Mouse (Mus musculus) heart, postnatal 14 days (tissue): ENCODE measurements around the gene Aoc2. TPM values are rescaled to one million over a fixed set of nuclear protein-coding genes. Genes with fewer than 3 reads are reported as not detected.
"Not testable (repeated sequence)": the region's sequence is repeated elsewhere in the genome, so short reads cannot be mapped to it uniquely, and the experiment has no call there.

Experiments
- DNase-seq, 2 experiments: peaks; one replicate each; pipeline ENCODE4 v3.0.0; 2021 to 2022
- intact Hi-C: fragments of 180-260 bp; cut with DNase I; formaldehyde crosslinking; loops from one replicate; pipeline ENCODE4 v1.15.1; 2025
- microRNA-seq, 2 experiments: library from miRNA; unstranded; fragments of <30 nt; microRNA quantifications; one replicate each; pipeline ENCODE4 v1.2.0; 2021 to 2022
- total RNA-seq, 2 experiments: library from RNA; stranded (reverse); gene quantifications; 2 replicates each; pipeline ENCODE4 v1.2.3; 2021

Gene Aoc2
- total RNA-seq, 2 experiments from 2014 or later = 3.1 to 3.2 TPM

GRCm38 (mm10) chr11:101351100-101351720, 26.3 kb downstream of the Aoc2 start:
- DNase-seq = no peak
- intact Hi-C loops = no loop called here

- intact Hi-C loops = no loop called here
- no peak for DNase-seq
These were observed 26.9 kb downstream of the Aoc2 start for GRCm38 (mm10) chr11:101351721-101352111.

GRCm38 (mm10) chr11:101353436-101353835, 28.6 kb downstream of the Aoc2 start:
- DNase-seq = no peak
- intact Hi-C loops = no loop called here

GRCm38 (mm10) chr11:101354438-101355010, 29.7 kb downstream of the Aoc2 start:
- no peak for DNase-seq
- intact Hi-C loops = loop anchor here (2.0 kb wide), 1 partner anchor 40 kb away; no protein-coding TSS in a partner anchor

- DNase-seq = no peak
- intact Hi-C loops = loop anchor here (2.0 kb wide), 1 partner anchor 39 kb away; no protein-coding TSS in a partner anchor
These were observed 31.1 kb downstream of the Aoc2 start for GRCm38 (mm10) chr11:101355916-101356315.

- intact Hi-C loops = no loop called here
- DNase-seq = peak in 1 of 2 experiments; percentile 45
These were observed 32.8 kb downstream of the Aoc2 start for GRCm38 (mm10) chr11:101357505-101358182.

- intact Hi-C loops = loop anchor here (5.0 kb wide), 1 partner anchor 32 kb away; the partner anchor contains the start of gene Aoc2
- peak in 1 of 2 experiments; percentile 9 for DNase-seq
These were observed 34.9 kb downstream of the Aoc2 start for GRCm38 (mm10) chr11:101359776-101360175.

- intact Hi-C loops = loop anchor here (5.0 kb wide), 1 partner anchor 33 kb away; the partner anchor contains the start of gene Aoc2
These were observed 35.8 kb downstream of the Aoc2 start for GRCm38 (mm10) chr11:101360651-101361113.

GRCm38 (mm10) chr11:101364531-101364931, 39.7 kb downstream of the Aoc2 start:
- intact Hi-C loops = loop anchor here (5.0 kb wide), 1 partner anchor 37 kb away; the partner anchor contains the start of gene Aoc2
- DNase-seq = no peak

More at GRCm38 (mm10) chr11:101360651-101361113, 35.8 kb downstream of the Aoc2 start:
- DNase-seq = peak in 1 of 2 experiments; percentile 27

- no peak for DNase-seq
- intact Hi-C loops = no loop called here
These were observed 42.6 kb downstream of the Aoc2 start, which contains the start of gene G6pc for GRCm38 (mm10) chr11:101367326-101367935. Gene G6pc, plus strand, starts transcription at chr11:101367561.

GRCm38 (mm10) chr11:101370141-101370540, 45.3 kb downstream of the Aoc2 start:
- no peak for DNase-seq
- intact Hi-C loops = no loop called here

- intact Hi-C loops = no loop called here
- no peak for DNase-seq
These were observed 49.6 kb downstream of the Aoc2 start for GRCm38 (mm10) chr11:101374421-101374938.

GRCm38 (mm10) chr11:101378196-101378595, 53.3 kb downstream of the Aoc2 start:
- DNase-seq, intact Hi-C loops: not testable (repeated sequence)

- intact Hi-C loops = no loop called here
These were observed 54.1 kb downstream of the Aoc2 start for GRCm38 (mm10) chr11:101378926-101379325.

More at GRCm38 (mm10) chr11:101378926-101379325, 54.1 kb downstream of the Aoc2 start:
- DNase-seq = no peak

Small RNA genes within 50 kb of the gene (microRNA-seq; reads per million reads assigned to microRNA genes)
- gene Gm25593 = 0 reads per million in 2 experiments

Other genes starting within 250 kb of the Aoc2 start
- under 1 TPM; 0.32 to 0.41 TPM for gene Hsd17b1, start 246.7 kb upstream of the Aoc2 start, total RNA-seq
- 10 to 100 TPM; 16.8 to 21.4 TPM for gene Coasy, start 242.5 kb upstream of the Aoc2 start, total RNA-seq
- gene Mlx, start 237.8 kb upstream of the Aoc2 start, total RNA-seq = 10 to 100 TPM; 17.4 to 17.6 TPM
- gene Psmc3ip, start 229.6 kb upstream of the Aoc2 start, total RNA-seq = 1 to 10 TPM; 2.0 to 2.2 TPM
- 10 to 100 TPM; 37.7 to 40.0 TPM for gene Retreg3, start 205.2 kb upstream of the Aoc2 start, total RNA-seq
- 10 to 100 TPM; 20.9 to 25.8 TPM for gene Tubg1, start 205.1 kb upstream of the Aoc2 start, total RNA-seq
- gene Tubg2, start 169.2 kb upstream of the Aoc2 start, total RNA-seq = 1 to 10 TPM; 2.2 to 2.9 TPM
- 1 to 10 TPM; 1.4 to 2.1 TPM for gene Cntnap1, start 154.5 kb upstream of the Aoc2 start, total RNA-seq
- 10 to 100 TPM; 26.6 to 26.9 TPM for gene Plekhh3, start 153.7 kb upstream of the Aoc2 start, total RNA-seq
- gene Ccr10, start 149.6 kb upstream of the Aoc2 start, total RNA-seq = not detected
- 10 to 100 TPM; 24.0 to 27.5 TPM for gene Ezh1, start 98.6 kb upstream of the Aoc2 start, total RNA-seq
- gene Ramp2, start 79.0 kb upstream of the Aoc2 start, total RNA-seq = 100 to 1,000 TPM; 149 to 167 TPM
- gene Vps25, start 71.4 kb upstream of the Aoc2 start, total RNA-seq = 10 to 100 TPM; 76.4 to 81.0 TPM
- 10 to 100 TPM in 1 of 2 experiments, 1 to 10 TPM in 1; 7.0 to 11.7 TPM for gene Wnk4, start 64.5 kb upstream of the Aoc2 start, total RNA-seq
- gene Cntd1, start 46.1 kb upstream of the Aoc2 start, total RNA-seq = under 1 TPM; 0.24 to 0.39 TPM
- gene Coa3, start 45.9 kb upstream of the Aoc2 start, total RNA-seq = 10 to 100 TPM; 84.0 to 89.7 TPM
- gene Becn1, start 22.8 kb upstream of the Aoc2 start, total RNA-seq = 10 to 100 TPM; 90.0 to 96.3 TPM
- gene Psme3, start 8.8 kb upstream of the Aoc2 start, total RNA-seq = 10 to 100 TPM; 80.9 to 96.0 TPM
- 10 to 100 TPM; 36.9 to 42.0 TPM for gene Aoc3, start 5.5 kb downstream of the Aoc2 start, total RNA-seq
- gene G6pc, start 42.5 kb downstream of the Aoc2 start, total RNA-seq = not detected
- gene Aarsd1, start 92.6 kb downstream of the Aoc2 start, total RNA-seq = 10 to 100 TPM; 14.2 to 21.3 TPM
- gene Gm27029, start 99.7 kb downstream of the Aoc2 start, total RNA-seq = 10 to 100 TPM in 1 of 2 experiments, 1 to 10 TPM in 1; 3.2 to 11.2 TPM
- gene Rundc1, start 100.0 kb downstream of the Aoc2 start, total RNA-seq = 10 to 100 TPM; 10.8 to 11.1 TPM
- 10 to 100 TPM; 60.2 to 61.2 TPM for gene Ptges3l, start 100.3 kb downstream of the Aoc2 start, total RNA-seq
- 10 to 100 TPM; 49.7 to 52.9 TPM for gene Rpl27, start 117.2 kb downstream of the Aoc2 start, total RNA-seq
- gene Ifi35, start 123.3 kb downstream of the Aoc2 start, total RNA-seq = 10 to 100 TPM; 12.2 TPM
- 1 to 10 TPM; 5.9 to 6.7 TPM for gene Rnd2, start 139.9 kb downstream of the Aoc2 start, total RNA-seq
- 10 to 100 TPM; 31.8 to 33.0 TPM for gene Vat1, start 141.2 kb downstream of the Aoc2 start, total RNA-seq
- 1 to 10 TPM; 1.2 to 1.7 TPM for gene Brca1, start 226.9 kb downstream of the Aoc2 start, total RNA-seq
- 100 to 1,000 TPM in 1 of 2 experiments, 10 to 100 TPM in 1; 98.4 to 103 TPM for gene Nbr1, start 227.1 kb downstream of the Aoc2 start, total RNA-seq